14 mouse cellular contexts compared by ENCODE assay signal in the genomic region with DNA sequence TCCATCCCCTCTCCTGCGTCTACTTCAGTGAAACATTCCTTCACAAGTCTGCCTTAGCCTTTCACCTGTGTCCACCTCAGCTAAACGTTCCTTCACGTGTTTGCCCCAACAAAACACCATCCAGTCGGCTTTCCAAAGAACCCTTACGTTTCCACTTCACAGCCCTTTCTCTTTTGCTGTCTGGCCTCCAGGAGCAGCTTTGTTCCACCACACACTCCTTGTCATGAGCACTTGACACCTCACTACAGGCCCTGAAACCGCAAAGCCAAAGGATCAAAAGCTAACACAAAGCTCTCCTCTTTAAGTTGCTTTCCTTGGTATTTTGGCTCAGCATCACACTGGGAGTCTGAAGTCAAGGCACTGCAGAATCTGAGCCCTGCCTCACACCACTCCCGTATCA. TPM values are rescaled to one million over a fixed set of nuclear protein-coding genes. Genes with fewer than 3 reads are reported as not detected.
"Had no signal": no experiment of that assay in that cellular context is flagged by ENCODE, and none has a peak within 500 bp of the region (broad histone marks: within the 10 kb centered on the region; RNA-seq: fewer than 3 reads in every experiment).

No protein-coding gene starts in this region.

- H3K4me3 ChIP-seq: intestine, embryonic 15.5 days; kidney, embryonic 15.5 days; left cerebral cortex, adult 2 months; limb, embryonic 10.5 days; midbrain, embryonic 10.5 days; neural tube, embryonic 13.5 days had no signal

- DNase-seq: retina, postnatal 1 day; right cerebral cortex, postnatal 4 days; spleen, adult 18-20 months; thymus, adult 18-20 months; thymus, postnatal 14 days had no signal

- H3K36me3 ChIP-seq: intestine, embryonic 15.5 days; kidney, embryonic 15.5 days; limb, embryonic 10.5 days; midbrain, embryonic 10.5 days had no signal

- ATAC-seq: midbrain, embryonic 16.5 days had no signal

- H3K9me3 ChIP-seq: intestine, embryonic 15.5 days; kidney, embryonic 15.5 days; limb, embryonic 10.5 days; midbrain, embryonic 10.5 days; neural tube, embryonic 13.5 days had no signal

- H3K4me2 ChIP-seq: intestine, embryonic 15.5 days; kidney, embryonic 15.5 days; liver, embryonic 11.5 days; neural tube, embryonic 13.5 days had no signal

- H3K27ac ChIP-seq: intestine, embryonic 15.5 days; kidney, embryonic 15.5 days; left cerebral cortex, adult 2 months; limb, embryonic 10.5 days; midbrain, embryonic 10.5 days; neural tube, embryonic 13.5 days had no signal

- H3K9ac ChIP-seq: intestine, embryonic 15.5 days; kidney, embryonic 15.5 days; neural tube, embryonic 13.5 days had no signal

RNA-seq across cellular contexts. Expression of gene Snhg11, which starts 1.9 kb away (rescaled TPM):
- total RNA-seq: megakaryocyte, adult 5-6 weeks had no signal
